Mouse (Mus musculus) heart, adult 2 months (tissue): ENCODE measurements at regions not wholly inside any gene's neighbourhood (a gene's known extent, or its start where the extent isn't known, plus 50 kb on each side); places are given as distances from the start of the nearest gene placed in this dataset.

Source experiments
- CTCF ChIP-seq: fragments of 200-600 bp; IDR thresholded peaks from 2 replicates; pipeline ENCODE4 v1.8.1; 2022; ENCODE audit warnings: antibody characterized with exemption, mild to moderate bottlenecking, moderate library complexity
- EP300 ChIP-seq: fragments of 200-500 bp; IDR thresholded peaks from 2 replicates; pipeline ENCODE4 v1.6.1; 2011; ENCODE audit warnings: low read depth, low read length, control low read depth; ENCODE audit not compliant: insufficient read depth
- POLR2A ChIP-seq: fragments of 200-500 bp; IDR thresholded peaks from 2 replicates; pipeline ENCODE4 v1.6.1; 2011; ENCODE audit warnings: mild to moderate bottlenecking, low read depth, low read length, control low read depth; ENCODE audit not compliant: insufficient read depth

DNA sequence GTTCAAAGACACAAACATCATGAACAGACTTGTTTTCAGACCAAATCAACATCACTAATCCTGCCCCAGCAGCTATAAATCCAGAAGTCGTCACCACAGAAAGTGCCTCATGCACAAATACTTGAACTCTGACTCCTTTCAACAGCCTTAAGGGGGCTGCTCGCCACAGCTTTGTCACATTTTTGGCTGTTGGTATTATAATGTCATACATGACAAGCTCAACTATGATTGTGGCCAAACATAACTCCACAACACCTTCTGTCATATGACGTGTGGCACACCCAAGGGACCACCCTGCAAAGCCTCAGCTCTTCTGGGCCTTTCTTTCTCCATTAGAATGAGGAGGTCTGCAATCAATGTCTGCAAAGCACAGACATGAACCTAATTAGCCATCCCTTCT, 209.1 kb downstream of the Mtx2 start:
- TF ChIP-seq CTCF = no peak
- no peak for TF ChIP-seq POLR2A
- TF ChIP-seq EP300 = no peak
